Mouse (Mus musculus) neural tube, embryonic 15.5 days (tissue): ENCODE results near the gene Abhd12. TPM values are rescaled to one million over a fixed set of nuclear protein-coding genes. Genes with fewer than 3 reads are reported as not detected.

Source experiments
- ATAC-seq: fragments of 200-750 bp; cut with Nextera tagmentation; 2 replicates; pipeline ENCODE4 v1.8.0; 2017; ENCODE audit warnings: mild to moderate bottlenecking, moderate TSS enrichment, moderate library complexity; ENCODE audit not compliant: low FRiP score
- H3K27ac ChIP-seq: fragments of 300-500 bp; sonication (generic); replicated peaks from 2 replicates; pipeline ENCODE4 v1.5.1; 2015; ENCODE audit warnings: mild to moderate bottlenecking, inconsistent platforms
- H3K27me3 ChIP-seq: fragments of 300-500 bp; sonication (generic); replicated peaks from 2 replicates; pipeline ENCODE4 v1.6.1; 2015; ENCODE audit warnings: inconsistent platforms
- H3K36me3 ChIP-seq: fragments of 300-500 bp; sonication (generic); 2 replicates; pipeline ENCODE4 v1.6.1; 2015; ENCODE audit warnings: inconsistent platforms
- H3K4me1 ChIP-seq: fragments of 300-500 bp; sonication (generic); 2 replicates; pipeline ENCODE4 v1.6.1; 2015; ENCODE audit warnings: inconsistent platforms
- H3K4me2 ChIP-seq: fragments of 300-500 bp; sonication (generic); 2 replicates; pipeline ENCODE4 v1.6.1; 2015; ENCODE audit warnings: inconsistent platforms, mild to moderate bottlenecking, moderate library complexity
- H3K4me3 ChIP-seq: fragments of 300-500 bp; sonication (generic); replicated peaks from 2 replicates; pipeline ENCODE4 v1.5.1; 2015; ENCODE audit warnings: mild to moderate bottlenecking, inconsistent platforms
- H3K9ac ChIP-seq: fragments of 300-500 bp; sonication (generic); replicated peaks from 2 replicates; pipeline ENCODE4 v1.6.1; 2015; ENCODE audit warnings: mild to moderate bottlenecking, inconsistent platforms
- H3K9me3 ChIP-seq: fragments of 300-500 bp; sonication (generic); replicated peaks from 2 replicates; pipeline ENCODE4 v1.6.1; 2016; ENCODE audit warnings: inconsistent platforms
- WGBS: fragments of 180-500 bp; shearing (Covaris S2); methylation state at CpG from one replicate; pipeline ENCODE4 v1.1.7; 2015; ENCODE audit warnings: mixed read lengths; 5-methylcytosine and 5-hydroxymethylcytosine counted together
- polyA plus RNA-seq: library from polyadenylated mRNA; unstranded; fragments of >200 nt; fragmentation: Nextera tagmentation; extraction: Ambion mirVana; gene quantifications from 2 replicates; pipeline ENCODE4 v1.2.1, GENCODE M21; 2015

The Abhd12 gene
- polyA plus RNA-seq, 1 experiment from 2014 or later, result 148 TPM

DNA sequence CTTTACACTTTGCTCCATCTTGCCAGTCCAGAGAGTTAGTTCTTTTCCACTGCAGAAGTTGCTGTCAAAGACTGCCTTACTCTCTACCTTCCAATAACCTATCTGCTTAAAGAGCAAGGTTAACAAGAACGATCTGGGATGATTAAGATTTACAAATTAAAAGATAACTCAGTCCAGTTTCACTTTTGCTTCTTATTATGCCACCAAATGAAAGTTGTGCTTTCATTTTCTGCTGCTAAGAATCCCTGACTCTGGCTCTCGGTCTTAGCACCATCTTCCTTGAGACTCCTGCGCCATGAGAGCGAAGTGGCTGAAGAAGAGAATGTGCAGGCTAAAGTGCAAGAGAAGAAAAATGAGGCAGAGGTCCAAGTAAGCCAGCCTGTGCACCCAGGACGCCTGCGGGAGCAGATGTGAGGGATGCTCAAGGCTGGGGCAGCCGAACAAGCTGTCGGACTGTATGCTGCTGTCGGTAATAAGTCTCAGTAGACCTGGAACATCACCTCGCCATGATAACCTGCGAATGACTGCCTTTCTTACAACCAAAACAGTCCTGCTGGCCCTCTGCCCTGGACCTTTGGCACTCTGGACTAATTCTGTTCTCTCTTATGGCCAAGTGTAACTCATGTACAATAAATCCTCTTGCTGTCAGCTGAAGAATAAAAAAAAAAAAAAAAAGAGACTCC is 22.6 kb upstream of the Abhd12 start:
- Histone ChIP-seq H3K4me2 (no peak overlapping the region), H3K9me3 (no peaks in the 10 kb centered on the region), H3K9ac (no peak overlapping the region), H3K36me3 (0 out of 2 replicates have a peak, but pooled peaks cover 5% of the 10 kb centered on the region), H3K27ac (no peak overlapping the region), H3K4me1 (no peaks in the 10 kb centered on the region), H3K27me3 (no peaks in the 10 kb centered on the region), H3K4me3 (no peak overlapping the region)
- WGBS, result 95% methylated on average over 11 of the region's 11 CpGs
- no peak for ATAC-seq

DNA sequence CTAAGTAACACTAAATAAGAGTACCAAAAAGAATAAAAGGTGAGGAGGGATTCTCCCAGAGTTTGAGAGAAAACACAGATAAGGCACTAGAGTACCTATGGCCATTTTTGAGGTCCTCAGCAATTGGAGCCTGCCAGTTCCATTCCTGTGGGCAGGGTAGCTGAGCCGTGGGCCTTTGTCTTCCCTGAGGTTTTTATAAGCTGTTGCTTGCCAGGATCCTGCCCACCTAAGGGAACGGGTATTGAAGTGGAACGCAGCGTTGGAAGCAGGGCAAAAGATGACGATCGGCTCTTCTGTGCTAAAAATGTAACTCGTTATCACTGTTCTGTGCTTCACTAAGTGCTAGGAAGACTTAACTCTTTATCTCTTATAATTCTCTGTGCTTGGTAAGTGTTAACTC is 19.0 kb upstream of the Abhd12 start:
- no peaks in the 10 kb centered on the region for H3K27me3 ChIP-seq
- H3K4me3 ChIP-seq, result no peak overlapping the region
- 83% methylated on average over 7 of the region's 7 CpGs for WGBS
- no peak overlapping the region for H3K9ac ChIP-seq
- H3K27ac ChIP-seq, result no peak overlapping the region
- no peaks in the 10 kb centered on the region for H3K4me1 ChIP-seq
- H3K4me2 ChIP-seq, result no peak overlapping the region
- ATAC-seq, result no peak
- H3K36me3 ChIP-seq, result 0 out of 2 replicates have a peak, but pooled peaks cover 5% of the 10 kb centered on the region
- H3K9me3 ChIP-seq, result no peaks in the 10 kb centered on the region

DNA sequence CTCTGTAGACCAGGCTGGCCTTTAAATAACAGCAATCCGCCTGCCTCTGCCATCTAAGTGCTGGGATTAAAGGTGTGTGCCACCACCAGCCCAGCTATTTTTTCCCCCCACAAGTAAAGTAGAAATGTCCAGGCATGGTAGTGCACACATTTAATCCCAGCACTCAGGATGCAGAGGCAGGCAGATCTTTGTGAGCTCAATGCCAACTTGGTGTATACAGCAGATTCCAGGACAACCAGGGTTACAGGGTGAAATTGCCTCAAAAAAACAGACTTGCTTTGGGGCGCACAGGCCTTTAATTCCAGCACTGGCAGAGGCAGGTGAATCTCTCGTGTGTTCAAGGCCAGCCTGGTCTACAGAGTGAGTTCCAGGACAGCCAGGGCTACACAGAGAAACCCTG is 18.5 kb upstream of the Abhd12 start:
- Histone ChIP-seq H3K9me3 (no peaks in the 10 kb centered on the region), H3K4me2 (no peak overlapping the region), H3K9ac (no peak overlapping the region), H3K4me1 (no peaks in the 10 kb centered on the region), H3K36me3 (0 out of 2 replicates have a peak, but pooled peaks cover 5% of the 10 kb centered on the region), H3K27me3 (no peaks in the 10 kb centered on the region), H3K4me3 (no peak overlapping the region), H3K27ac (no peak overlapping the region)
- 94% methylated on average over 3 of the region's 3 CpGs for WGBS
- ATAC-seq, result no peak

DNA sequence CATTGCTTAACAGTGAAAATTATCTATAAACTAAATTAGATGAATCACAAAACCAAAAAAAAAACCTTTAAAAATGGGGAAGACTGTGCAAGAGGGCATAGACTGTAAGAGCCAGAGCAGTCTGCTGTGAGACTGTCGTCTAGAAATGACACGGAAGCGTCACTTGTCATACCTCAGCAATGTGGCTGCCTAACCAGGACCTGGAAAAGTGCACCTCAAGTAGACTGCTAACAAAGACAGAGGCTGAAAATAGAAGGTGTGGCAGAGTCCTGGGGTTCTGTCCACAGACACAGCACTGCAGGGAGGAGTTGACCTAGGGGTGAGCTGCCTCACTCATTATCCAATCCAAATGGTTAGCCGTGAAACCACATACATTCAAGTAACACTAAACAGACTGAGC is 17.6 kb upstream of the Abhd12 start:
- Histone ChIP-seq H3K4me1 (no peaks in the 10 kb centered on the region), H3K27ac (no peak overlapping the region), H3K9ac (no peak overlapping the region), H3K36me3 (peaks cover 10% of the 10 kb centered on the region; the same call in 1 of the 2 replicates), H3K4me3 (no peak overlapping the region), H3K27me3 (no peaks in the 10 kb centered on the region), H3K4me2 (no peak overlapping the region), H3K9me3 (no peaks in the 10 kb centered on the region)
- ATAC-seq, result no peak
- WGBS, result 91% methylated on average over 4 of the region's 4 CpGs

DNA sequence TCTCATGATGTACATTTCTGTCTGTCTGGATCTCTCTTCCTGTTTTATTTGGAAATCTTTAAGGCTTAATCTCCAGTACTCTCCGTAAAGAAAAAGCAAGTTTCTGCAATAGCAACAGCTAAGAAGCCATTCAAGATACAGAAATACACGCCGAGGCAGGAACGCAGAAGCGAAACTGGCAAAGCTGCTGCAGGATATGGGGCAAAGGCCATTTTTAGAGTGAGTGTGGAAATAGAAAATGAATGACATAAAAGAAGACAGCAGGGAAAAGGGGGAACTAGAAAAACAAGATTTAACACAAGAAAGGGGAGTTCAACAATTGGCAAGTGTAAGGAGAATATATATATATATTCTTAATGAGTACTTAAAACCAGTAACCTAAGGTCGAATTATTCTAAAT is 17.2 kb upstream of the Abhd12 start:
- H3K9ac ChIP-seq, result no peak overlapping the region
- no peak overlapping the region for H3K4me2 ChIP-seq
- ATAC-seq, result no peak
- no peaks in the 10 kb centered on the region for H3K4me1 ChIP-seq
- no peak overlapping the region for H3K4me3 ChIP-seq
- WGBS, result 94% methylated on average over 6 of the region's 6 CpGs
- peaks cover 11% of the 10 kb centered on the region; the same call in 1 of the 2 replicates for H3K36me3 ChIP-seq
- H3K27me3 ChIP-seq, result no peaks in the 10 kb centered on the region
- H3K9me3 ChIP-seq, result no peaks in the 10 kb centered on the region
- H3K27ac ChIP-seq, result no peak overlapping the region

DNA sequence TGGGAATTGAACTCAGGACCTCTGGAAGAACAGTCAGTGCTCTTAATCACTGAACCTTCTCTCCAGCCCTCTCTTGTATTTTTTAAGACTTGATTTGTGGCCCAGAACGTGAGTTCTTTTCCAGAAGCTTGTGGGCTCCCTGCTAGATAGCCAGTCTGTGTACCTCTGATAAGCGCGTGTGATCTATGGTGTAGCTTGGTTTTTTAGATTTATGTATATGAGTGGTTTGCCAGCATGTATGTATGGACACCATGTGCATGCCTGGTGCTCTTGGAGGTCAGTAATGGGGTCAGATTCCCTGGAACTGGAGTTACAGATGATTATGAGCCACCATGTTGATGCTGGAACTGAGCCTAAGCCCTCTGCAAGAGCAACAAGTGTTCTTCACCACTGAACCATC is 16.0 kb upstream of the Abhd12 start:
- no peak overlapping the region for H3K4me3 ChIP-seq
- H3K4me2 ChIP-seq, result no peak overlapping the region
- WGBS, result 91% methylated on average over 3 of the region's 3 CpGs
- no peak for ATAC-seq
- no peak overlapping the region for H3K27ac ChIP-seq
- no peaks in the 10 kb centered on the region for H3K4me1 ChIP-seq
- no peaks in the 10 kb centered on the region for H3K9me3 ChIP-seq
- no peak overlapping the region for H3K9ac ChIP-seq
- H3K27me3 ChIP-seq, result no peaks in the 10 kb centered on the region
- H3K36me3 ChIP-seq, result peaks cover 6% of the 10 kb centered on the region; the same call in 1 of the 2 replicates

DNA sequence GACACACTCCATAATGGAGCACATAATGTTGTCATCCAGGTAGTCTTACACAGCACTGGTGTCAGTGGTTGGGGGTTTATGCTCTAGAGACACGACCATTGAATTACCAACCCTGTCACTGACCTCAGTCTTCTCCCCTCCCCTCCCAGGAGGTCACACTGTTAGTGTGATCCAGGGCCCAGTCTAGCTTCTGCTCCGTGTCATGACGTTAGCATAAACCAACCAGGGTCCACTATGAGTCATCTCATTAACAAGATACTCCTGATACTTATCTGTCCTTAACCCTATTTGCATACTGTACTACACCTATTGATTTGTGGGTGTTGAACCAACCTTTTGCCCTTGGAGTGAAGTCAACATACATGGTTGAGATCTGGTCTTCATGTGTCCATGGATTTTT is 14.2 kb upstream of the Abhd12 start:
- 97% methylated on average over 3 of the region's 3 CpGs for WGBS
- H3K36me3 ChIP-seq, result peaks cover 6% of the 10 kb centered on the region; the same call in 1 of the 2 replicates
- no peak overlapping the region for H3K4me3 ChIP-seq
- no peak overlapping the region for H3K4me2 ChIP-seq
- no peaks in the 10 kb centered on the region for H3K27me3 ChIP-seq
- no peaks in the 10 kb centered on the region for H3K9me3 ChIP-seq
- H3K4me1 ChIP-seq, result no peaks in the 10 kb centered on the region
- H3K27ac ChIP-seq, result no peak overlapping the region
- H3K9ac ChIP-seq, result no peak overlapping the region
- ATAC-seq, result no peak

DNA sequence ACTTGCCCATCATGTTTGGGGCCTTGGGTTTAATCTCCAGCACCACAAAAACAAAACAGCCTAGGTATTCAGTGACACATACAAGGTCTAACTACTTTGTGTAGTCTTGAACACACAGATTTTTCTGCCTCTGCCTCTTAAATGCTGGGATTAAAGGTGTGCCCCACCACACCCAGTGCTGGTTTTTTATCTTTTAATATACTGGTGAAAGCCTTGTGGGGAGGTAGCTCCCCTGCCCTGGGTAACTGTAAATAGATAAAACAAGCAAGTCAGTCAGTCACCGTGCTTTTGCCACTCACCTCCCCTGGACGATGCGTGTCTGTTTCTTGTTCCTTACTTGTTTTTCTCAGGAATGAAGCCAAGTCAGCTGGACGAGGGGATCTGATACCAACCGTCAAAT is 11.2 kb upstream of the Abhd12 start:
- Histone ChIP-seq H3K9me3 (no peaks in the 10 kb centered on the region), H3K36me3 (peaks cover 6% of the 10 kb centered on the region; the same call in 1 of the 2 replicates), H3K4me3 (no peak overlapping the region), H3K4me1 (no peaks in the 10 kb centered on the region), H3K9ac (no peak overlapping the region), H3K27me3 (no peaks in the 10 kb centered on the region), H3K4me2 (no peak overlapping the region), H3K27ac (no peak overlapping the region)
- WGBS, result 92% methylated on average over 5 of the region's 5 CpGs
- no peak for ATAC-seq

DNA sequence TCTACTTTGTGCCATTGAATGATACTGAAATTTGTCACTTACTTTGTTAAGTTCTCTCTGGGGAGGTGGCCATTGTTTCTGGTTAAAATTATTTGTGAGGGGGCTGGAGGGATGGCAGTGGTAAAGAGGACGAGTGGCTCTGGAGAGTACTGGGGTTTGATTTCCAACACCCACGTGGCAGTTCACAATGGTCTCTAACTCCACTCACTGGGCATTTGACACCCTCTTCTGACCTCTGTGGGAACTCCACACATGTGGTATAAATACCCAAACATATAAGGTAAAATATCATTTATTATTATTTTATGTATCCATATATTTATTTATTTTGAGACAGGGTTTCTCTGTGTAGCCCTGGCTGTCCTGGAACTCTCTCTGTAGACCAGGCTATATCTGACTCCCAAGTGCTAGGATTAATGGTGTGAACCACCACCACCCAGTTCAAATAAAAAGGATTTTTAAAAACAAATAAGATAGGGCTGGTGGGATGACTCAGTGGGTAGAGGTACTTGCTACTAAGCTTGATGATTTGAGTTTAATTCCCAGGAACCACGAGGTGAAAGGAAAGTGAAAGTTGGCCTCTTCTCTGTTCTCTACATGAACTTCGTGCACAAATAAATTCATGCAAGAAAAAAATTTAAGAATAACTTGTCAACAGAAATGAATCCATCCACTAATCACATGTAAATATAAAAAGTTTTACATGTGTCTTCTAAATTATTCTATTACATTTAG is 10.4 kb upstream of the Abhd12 start:
- 81% methylated on average over 4 of the region's 4 CpGs for WGBS
- Histone ChIP-seq H3K36me3 (peaks cover 6% of the 10 kb centered on the region; the same call in 1 of the 2 replicates), H3K4me2 (no peak overlapping the region), H3K9ac (no peak overlapping the region), H3K27ac (no peak overlapping the region), H3K4me1 (peaks cover 6% of the 10 kb centered on the region), H3K27me3 (no peaks in the 10 kb centered on the region), H3K9me3 (no peaks in the 10 kb centered on the region), H3K4me3 (no peak overlapping the region)
- ATAC-seq, result no peak

DNA sequence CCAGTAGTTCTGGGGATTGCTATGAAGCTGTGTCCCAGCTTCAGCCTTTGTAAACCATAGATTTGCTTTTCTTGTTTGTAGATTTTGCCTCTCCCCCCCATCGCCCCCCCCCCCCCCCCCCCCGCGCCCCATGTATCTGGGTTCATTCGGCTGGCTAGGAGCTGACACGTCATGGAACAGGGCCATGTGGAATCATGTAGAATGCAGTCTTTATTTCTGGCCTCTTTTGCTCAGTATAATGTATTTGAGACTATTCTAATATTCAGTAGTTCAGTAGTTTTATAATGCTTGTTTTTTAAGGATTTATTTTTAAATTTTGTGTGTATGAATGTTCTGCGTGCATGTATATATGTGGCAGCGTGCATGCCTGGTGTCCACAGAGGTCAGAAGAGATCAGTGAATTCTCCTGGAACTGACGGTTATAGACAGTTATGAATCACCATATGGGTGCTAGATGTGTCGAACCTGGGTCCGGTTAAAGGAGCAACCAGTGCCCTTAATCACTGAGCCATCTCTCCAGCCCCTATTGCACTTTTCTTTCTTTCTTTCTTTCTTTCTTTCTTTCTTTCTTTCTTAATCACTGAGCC is 5.8 kb upstream of the Abhd12 start:
- ATAC-seq, result no peak
- peak overlapping the region; percentile 89 for H3K4me3 ChIP-seq
- H3K9me3 ChIP-seq, result no peaks in the 10 kb centered on the region
- H3K9ac ChIP-seq, result peak overlapping the region; percentile 55; the same call in 1 of the 2 replicates
- 40% methylated on average over 8 of the region's 10 CpGs for WGBS
- peaks cover 10% of the 10 kb centered on the region for H3K4me1 ChIP-seq
- H3K27ac ChIP-seq, result no peak overlapping the region
- no peaks in the 10 kb centered on the region for H3K36me3 ChIP-seq
- H3K27me3 ChIP-seq, result no peaks in the 10 kb centered on the region
- peak overlapping the region; percentile 62 for H3K4me2 ChIP-seq

DNA sequence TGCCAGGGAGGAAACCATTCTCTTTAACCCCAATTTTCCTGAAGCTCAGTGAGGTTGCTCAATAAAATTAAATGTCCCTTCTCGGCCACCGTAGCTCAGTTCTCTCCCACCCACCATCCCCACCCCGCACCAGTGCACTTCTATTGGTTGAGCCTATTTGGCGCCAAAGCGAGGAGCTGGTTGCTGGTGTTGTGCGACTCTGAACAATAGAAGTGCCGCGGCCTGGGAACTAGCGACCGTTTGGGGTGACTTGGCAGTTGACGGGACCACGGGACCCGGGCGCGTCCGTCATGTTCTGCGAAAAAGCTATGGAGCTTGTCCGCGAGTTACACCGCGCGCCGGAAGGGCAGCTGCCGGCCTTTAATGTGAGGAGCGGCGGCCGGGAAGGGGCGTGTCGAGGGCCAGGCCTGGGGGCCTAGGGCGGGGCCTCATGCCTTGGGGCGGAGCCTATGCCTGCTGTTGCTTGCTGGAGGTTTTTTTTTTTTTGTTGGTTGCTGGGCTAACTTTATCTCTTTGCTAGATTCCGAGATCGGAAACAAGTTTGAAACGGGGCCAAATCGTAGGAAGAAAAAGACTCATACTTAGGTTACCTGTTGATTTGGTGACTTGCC is 5.0 kb upstream of the Abhd12 start:
- peak; percentile 94 for ATAC-seq
- H3K9ac ChIP-seq, result peak overlapping the region; percentile 55; the same call in 1 of the 2 replicates
- no peaks in the 10 kb centered on the region for H3K36me3 ChIP-seq
- H3K4me3 ChIP-seq, result peak overlapping the region; percentile 89
- no peaks in the 10 kb centered on the region for H3K27me3 ChIP-seq
- H3K27ac ChIP-seq, result peak overlapping the region; percentile 86
- H3K4me1 ChIP-seq, result peaks cover 12% of the 10 kb centered on the region
- peak overlapping the region; percentile 62 for H3K4me2 ChIP-seq
- H3K9me3 ChIP-seq, result no peaks in the 10 kb centered on the region
- under 1% methylated on average over 35 of the region's 35 CpGs for WGBS
